Mouse (Mus musculus) embryo, embryonic 10.5 days (tissue): ENCODE measurements around the gene Hepacam2.
"Not testable (repeated sequence)": the region's sequence is repeated elsewhere in the genome, so short reads cannot be mapped to it uniquely, and the experiment has no call there.

Experiments used
- DNase-seq: peaks from one replicate; pipeline ENCODE4 v3.0.0-alpha.2; 2015; ENCODE audit warnings: low spot score

Hepacam2 gene

GRCm38 (mm10) chr6:3463026-3463425, 35.1 kb downstream of the Hepacam2 start:
- DNase-seq = no peak

DNA sequence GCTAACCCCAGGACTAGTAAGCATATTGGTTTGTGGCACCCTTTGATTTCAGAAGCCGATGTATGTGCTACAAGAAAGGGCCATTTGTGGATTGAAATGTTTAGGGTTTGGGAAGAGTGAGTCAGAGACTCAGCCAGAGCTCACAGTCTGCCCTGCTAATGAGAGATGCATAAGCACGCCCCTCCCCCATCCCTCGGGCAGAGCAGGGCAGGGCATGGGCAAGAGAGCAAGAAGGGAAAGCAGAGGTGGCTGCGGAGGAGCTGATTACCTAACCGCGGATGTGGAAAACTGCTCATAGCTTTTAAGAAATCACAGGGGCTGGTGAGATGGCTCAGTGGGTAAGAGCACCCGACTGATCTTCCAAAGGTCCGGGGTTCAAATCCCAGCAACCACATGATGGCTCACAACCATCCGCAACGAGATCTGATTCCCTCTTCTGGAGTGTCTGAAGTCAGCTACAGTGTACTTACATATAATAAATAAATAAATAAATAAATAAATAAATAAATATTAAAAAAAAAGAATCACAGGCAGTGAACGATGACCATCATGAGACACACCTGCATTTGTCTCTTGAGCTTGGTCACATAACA, 42.1 kb downstream of the Hepacam2 start:
- no peak for DNase-seq

DNA sequence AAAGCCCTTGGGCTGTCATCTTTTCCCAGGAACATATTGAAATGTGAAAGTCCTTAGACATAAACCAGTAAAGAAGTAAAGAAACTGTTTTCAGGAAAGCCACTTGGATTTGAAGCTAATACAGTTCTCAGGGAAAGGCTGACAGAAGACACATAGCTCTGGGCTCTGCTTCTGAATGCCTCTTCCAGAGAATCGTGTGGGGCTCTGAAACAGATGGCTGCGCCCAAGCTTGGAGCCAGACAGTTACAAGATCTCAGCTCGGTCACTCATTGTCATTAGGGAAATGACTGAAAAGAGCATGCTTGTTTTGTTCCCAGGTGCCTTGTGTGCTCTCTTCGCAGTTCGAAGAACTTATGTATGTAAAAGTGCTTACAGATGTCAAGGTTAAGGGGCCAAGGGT, 43.7 kb downstream of the Hepacam2 start:
- DNase-seq = no peak

DNA sequence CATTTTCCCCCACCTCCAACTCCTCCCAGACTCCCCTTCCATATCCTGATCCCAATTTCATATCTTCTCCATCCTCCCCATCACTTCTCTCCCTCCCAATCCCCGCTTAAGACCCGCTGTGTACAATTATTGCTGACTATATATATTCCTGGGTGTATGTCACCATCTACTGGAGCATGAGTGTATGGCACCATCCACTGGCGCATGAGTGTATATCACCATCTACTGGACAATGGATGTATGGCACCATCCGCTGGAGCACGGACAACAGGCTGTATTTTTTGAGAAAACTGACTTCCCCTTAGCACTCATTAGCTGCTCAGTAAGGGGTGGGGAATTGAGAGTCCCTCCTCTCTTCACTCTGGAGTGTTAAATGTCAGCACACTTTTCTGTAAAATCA, 50.7 kb downstream of the Hepacam2 start:
- peak; percentile 82 for DNase-seq

- peak; percentile 5 for DNase-seq
Observed at GRCm38 (mm10) chr6:3443905-3444304, 54.2 kb downstream of the Hepacam2 start.

GRCm38 (mm10) chr6:3436087-3436486, 62.0 kb downstream of the Hepacam2 start:
- DNase-seq = no peak

DNA sequence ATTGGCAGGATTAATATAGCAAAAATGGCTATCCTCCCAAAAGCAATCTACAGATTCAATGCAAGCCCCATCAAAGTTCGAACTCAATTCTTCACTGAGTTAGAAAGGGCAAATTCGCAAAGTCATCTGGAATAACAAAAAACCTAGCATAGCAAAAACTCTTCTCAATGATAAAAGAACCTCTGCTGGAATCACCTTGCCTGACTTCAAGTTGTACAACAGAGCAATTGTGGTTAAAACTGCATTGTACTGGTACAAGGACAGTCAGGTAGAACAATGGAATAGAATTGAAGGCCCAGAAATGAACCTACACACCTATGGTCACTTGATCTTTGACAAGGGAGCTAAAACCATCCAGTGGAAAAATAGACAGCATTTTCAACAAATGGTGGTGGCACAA, 67.1 kb downstream of the Hepacam2 start:
- not testable (repeated sequence) for DNase-seq

GRCm38 (mm10) chr6:3427047-3427446, 71.1 kb downstream of the Hepacam2 start:
- DNase-seq = no peak

DNA sequence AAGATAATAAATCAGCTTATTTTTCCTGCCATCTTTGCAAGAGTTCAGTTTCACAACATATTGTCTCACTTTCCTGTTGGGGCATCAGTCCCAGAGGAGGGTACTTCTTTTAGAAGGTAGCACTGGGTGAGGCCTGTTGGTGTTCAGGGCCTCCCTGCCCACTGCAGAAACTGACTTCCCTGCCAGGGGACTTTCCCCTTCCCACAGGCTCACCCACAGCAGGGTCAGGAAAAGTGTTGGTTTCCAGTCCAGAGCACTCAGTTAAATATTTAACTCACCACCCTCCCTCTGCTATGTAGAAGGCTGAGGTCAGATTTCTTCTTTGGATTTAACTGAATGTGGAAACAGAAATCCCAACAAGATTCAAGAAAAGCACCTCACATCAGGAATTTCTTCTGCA, 72.8 kb downstream of the Hepacam2 start:
- DNase-seq = not testable (repeated sequence)

- DNase-seq = not testable (repeated sequence)
Observed at GRCm38 (mm10) chr6:3424613-3425277, 73.4 kb downstream of the Hepacam2 start.
